Mouse (Mus musculus): ENCODE results near the gene P2rx1.

DNA sequence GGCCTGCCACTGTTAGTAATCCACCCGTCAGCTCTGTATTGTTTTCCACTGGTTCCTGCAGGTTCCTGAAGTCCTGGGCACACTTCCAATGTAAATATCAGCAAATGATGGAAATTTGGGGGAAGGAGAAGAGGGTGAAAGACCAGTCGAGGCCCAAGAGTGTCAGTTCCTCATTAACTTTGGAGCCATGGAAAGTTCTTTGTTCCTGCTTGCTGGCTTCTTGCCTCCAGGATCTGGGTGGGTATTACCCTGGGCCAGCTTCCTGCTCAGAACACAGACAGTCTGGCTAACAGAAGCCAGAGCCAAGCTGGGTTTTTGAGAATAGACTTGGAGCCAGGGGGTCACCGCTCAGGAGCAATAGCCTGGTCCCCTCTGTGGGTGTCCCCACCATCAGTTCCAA is 46.7 kb upstream of the P2rx1 start:
- TF ChIP-seq POLR2A (IDR thresholded peaks at IDR 0.05; ENCODE audit: control insufficient read depth, low read depth, low read length) (no peak), CTCF (IDR thresholded peaks at IDR 0.05; ENCODE audit: control insufficient read depth, insufficient read depth, insufficient replicate concordance, low read depth, low read length) (no peak)
